Mouse (Mus musculus) heart, embryonic 16.5 days (tissue): Measurements from ENCODE around the gene Glrx2. TPM values are rescaled to one million over a fixed set of nuclear protein-coding genes. Genes with fewer than 3 reads are reported as not detected.

Experiments used
- ATAC-seq: fragments of 200-750 bp; cut with Nextera tagmentation; replicated peaks from 2 replicates; pipeline ENCODE4 v1.8.0; 2017; ENCODE audit warnings: moderate number of reproducible peaks; ENCODE audit not compliant: insufficient read depth, low FRiP score; ENCODE audit errors: extremely low read depth
- H3K27ac ChIP-seq: fragments of 300-500 bp; sonication (generic); 2 replicates; pipeline ENCODE4 v1.5.1; 2014; ENCODE audit warnings: mild to moderate bottlenecking, low read length, control low read depth, moderate library complexity
- H3K27me3 ChIP-seq: fragments of 300-500 bp; sonication (generic); 2 replicates; pipeline ENCODE4 v1.6.1; 2014; ENCODE audit warnings: low read length, mixed read lengths; ENCODE audit not compliant: control insufficient read depth, insufficient read depth
- H3K36me3 ChIP-seq: fragments of 300-500 bp; sonication (generic); 2 replicates; pipeline ENCODE4 v1.6.1; 2014; ENCODE audit not compliant: control insufficient read depth, insufficient read depth
- H3K4me1 ChIP-seq: fragments of 300-500 bp; sonication (generic); 2 replicates; pipeline ENCODE4 v1.6.1; 2014; ENCODE audit warnings: low read length, mixed read lengths; ENCODE audit not compliant: control insufficient read depth, insufficient read depth
- H3K4me2 ChIP-seq: fragments of 300-500 bp; sonication (generic); 2 replicates; pipeline ENCODE4 v1.6.1; 2014; ENCODE audit warnings: low read depth, mild to moderate bottlenecking, control low read depth, low read length
- H3K4me3 ChIP-seq: fragments of 300-500 bp; sonication (generic); 2 replicates; pipeline ENCODE4 v1.5.1; 2014; ENCODE audit warnings: mild to moderate bottlenecking, control low read depth, low read length
- H3K9ac ChIP-seq: fragments of 300-500 bp; sonication (generic); 2 replicates; pipeline ENCODE4 v1.6.1; 2014; ENCODE audit warnings: low read length, control low read depth
- H3K9me3 ChIP-seq: fragments of 300-500 bp; sonication (generic); replicated peaks from 2 replicates; pipeline ENCODE4 v1.6.1; 2016; ENCODE audit warnings: low read length; ENCODE audit not compliant: control insufficient read depth
- WGBS: fragments of 180-500 bp; shearing (Covaris S2); extraction: QIAGEN DNeasy Blood & Tissue Kit; methylation state at CpG from one replicate; pipeline ENCODE4 v1.1.7; 2014; 5-methylcytosine and 5-hydroxymethylcytosine counted together
- polyA plus RNA-seq: library from polyadenylated mRNA; unstranded; fragments of >200 nt; fragmentation: Nextera tagmentation; extraction: Ambion mirVana; gene quantifications from 2 replicates; pipeline ENCODE4 v1.2.1, GENCODE M21; 2015

Glrx2 gene
- polyA plus RNA-seq, 1 experiment from 2014 or later: 80.8 TPM

- Histone ChIP-seq H3K27ac (no peak overlapping the region), H3K4me3 (no peak overlapping the region), H3K36me3 (peaks cover 15% of the 10 kb centered on the region), H3K4me1 (no peaks in the 10 kb centered on the region; the same call in 1 of the 2 replicates), H3K9ac (no peak overlapping the region), H3K4me2 (no peak overlapping the region), H3K9me3 (no peaks in the 10 kb centered on the region), H3K27me3 (no peaks in the 10 kb centered on the region)
- 78% methylated on average over 20 of the region's 20 CpGs for WGBS
- no peak for ATAC-seq
Measured at GRCm38 (mm10) chr1:143770444-143771109, 54.4 kb downstream of the Glrx2 start.

GRCm38 (mm10) chr1:143773082-143773481 lies 56.9 kb downstream of the Glrx2 start:
- H3K27ac ChIP-seq: no peak overlapping the region
- no peaks in the 10 kb centered on the region for H3K27me3 ChIP-seq
- no peak overlapping the region for H3K9ac ChIP-seq
- H3K4me2 ChIP-seq: peak overlapping the region; percentile 29
- WGBS: 49% methylated on average over 7 of the region's 7 CpGs
- H3K4me1 ChIP-seq: peaks cover 8% of the 10 kb centered on the region
- no peaks in the 10 kb centered on the region for H3K9me3 ChIP-seq
- peak overlapping the region; percentile 16 for H3K4me3 ChIP-seq
- ATAC-seq: no peak
- peaks cover 5% of the 10 kb centered on the region; the same call in 1 of the 2 replicates for H3K36me3 ChIP-seq

GRCm38 (mm10) chr1:143773909-143774308 lies 57.8 kb downstream of the Glrx2 start:
- H3K27ac ChIP-seq: no peak overlapping the region
- ATAC-seq: no peak
- H3K4me2 ChIP-seq: peak overlapping the region; percentile 29
- WGBS: 30% methylated on average over 6 of the region's 6 CpGs
- H3K36me3 ChIP-seq: peaks cover 5% of the 10 kb centered on the region; the same call in 1 of the 2 replicates
- no peak overlapping the region for H3K4me3 ChIP-seq
- no peaks in the 10 kb centered on the region for H3K9me3 ChIP-seq
- no peak overlapping the region for H3K9ac ChIP-seq
- H3K4me1 ChIP-seq: peaks cover 13% of the 10 kb centered on the region
- H3K27me3 ChIP-seq: no peaks in the 10 kb centered on the region

GRCm38 (mm10) chr1:143776446-143777411 lies 60.6 kb downstream of the Glrx2 start, which contains the start of the genes Trove2 and Uchl5:
Trove2 (minus strand) TSS chr1:143777068.
Uchl5 (plus strand) TSS chr1:143777272.
- Histone ChIP-seq H3K9ac (peak within 1 kb of the TSS; percentile 94), H3K4me2 (peak within 1 kb of the TSS; percentile 92), H3K27me3 (no peaks in the 10 kb centered on the region), H3K9me3 (no peaks in the 10 kb centered on the region), H3K4me1 (peaks cover 13% of the 10 kb centered on the region), H3K36me3 (no peaks in the 10 kb centered on the region), H3K4me3 (peak within 1 kb of the TSS; percentile 93), H3K27ac (peak within 1 kb of the TSS; percentile 67)
- WGBS: under 1% methylated on average over 76 of the region's 84 CpGs
- ATAC-seq: peak; percentile 97

- H3K36me3 ChIP-seq: no peaks in the 10 kb centered on the region
- peak overlapping the region; percentile 92 for H3K4me2 ChIP-seq
- H3K9ac ChIP-seq: peak overlapping the region; percentile 94
- peaks cover 13% of the 10 kb centered on the region for H3K4me1 ChIP-seq
- H3K9me3 ChIP-seq: no peaks in the 10 kb centered on the region
- H3K27ac ChIP-seq: peak overlapping the region; percentile 67
- peak overlapping the region; percentile 93 for H3K4me3 ChIP-seq
- peak; percentile 7 for ATAC-seq
- whole genome bisulfite sequencing: under 1% methylated on average over 37 of the region's 39 CpGs
- H3K27me3 ChIP-seq: no peaks in the 10 kb centered on the region
Measured at GRCm38 (mm10) chr1:143777558-143778218, 61.5 kb downstream of the Glrx2 start.

- no peak overlapping the region for H3K9ac ChIP-seq
- H3K27me3 ChIP-seq: no peaks in the 10 kb centered on the region
- no peak overlapping the region for H3K4me3 ChIP-seq
- H3K36me3 ChIP-seq: peaks cover 5% of the 10 kb centered on the region; the same call in 1 of the 2 replicates
- H3K27ac ChIP-seq: no peak overlapping the region
- H3K4me1 ChIP-seq: no peaks in the 10 kb centered on the region
- no peak for ATAC-seq
- H3K4me2 ChIP-seq: no peak overlapping the region
- WGBS: 85% methylated on average over 2 of the region's 2 CpGs
- no peaks in the 10 kb centered on the region for H3K9me3 ChIP-seq
Measured at GRCm38 (mm10) chr1:143788584-143789227, 72.6 kb downstream of the Glrx2 start.

Other genes starting within 250 kb of the Glrx2 start
- gene B3galt2, start 75.7 kb upstream of the Glrx2 start, polyA plus RNA-seq: 0.12 TPM in 2 replicates
- 15.6 and 18.0 TPM in 2 replicates for gene Cdc73, start 13.4 kb upstream of the Glrx2 start, polyA plus RNA-seq
- gene Trove2, start 60.7 kb downstream of the Glrx2 start, polyA plus RNA-seq: 11.7 and 12.5 TPM in 2 replicates
- 74.5 and 94.5 TPM in 2 replicates for gene Uchl5, start 60.9 kb downstream of the Glrx2 start, polyA plus RNA-seq